Mouse (Mus musculus): ENCODE measurements around the gene Slc1a7.

Gene Slc1a7

GRCm38 (mm10) chr4:108024641-108025040 is 56.5 kb downstream of the Slc1a7 start:
- POLR2A ChIA-PET, result interaction anchor here in 2 of 4 experiments (0.8 to 2.8 kb wide), 6 partner anchors 9 to 135 kb away, joined by 3 to 7 read pairs (median 3); partner anchors contain the start of gene 0610037L13Rik (in 1 of the 2)
- CTCF ChIA-PET, result interaction anchor here in 1 of 4 experiments (0.6 to 1.0 kb wide), 2 partner anchors 135 to 141 kb away, joined by 3 read pairs; partner anchors contain the start of genes 0610037L13Rik and Echdc2

GRCm38 (mm10) chr4:108025269-108025668 is 57.1 kb downstream of the Slc1a7 start:
- CTCF ChIA-PET, result interaction anchor here in 3 of 4 experiments (0.5 to 1.1 kb wide), 6 partner anchors 54 to 875 kb away, joined by 3 to 12 read pairs (median 4); partner anchors contain the start of genes 0610037L13Rik (in 1 of the 3) and Echdc2 (in 1 of the 3)
- POLR2A ChIA-PET, result interaction anchor here in 3 of 4 experiments (0.6 to 2.8 kb wide), 11 partner anchors 9 to 313 kb away, joined by 3 to 7 read pairs (median 3); partner anchors contain the start of genes 0610037L13Rik (in 1 of the 3) and Cpt2 (in 1 of the 3)

GRCm38 (mm10) chr4:108026193-108026592 is 58.1 kb downstream of the Slc1a7 start:
- ChIA-PET POLR2A (interaction anchor here in 3 of 4 experiments (0.8 to 2.8 kb wide), 10 partner anchors 8 to 137 kb away, joined by 3 to 7 read pairs (median 3); partner anchors contain the start of genes 0610037L13Rik (in 1 of the 3) and Cpt2 (in 1 of the 3)), CTCF (interaction anchor here in 2 of 4 experiments (0.7 to 1.1 kb wide), 3 partner anchors 9 to 252 kb away, joined by 3 to 12 read pairs (median 4); no protein-coding TSS in a partner anchor)

- CTCF ChIA-PET, result interaction anchor here in 1 of 4 experiments (0.6 kb wide), 1 partner anchor 94 kb away, joined by 7 read pairs; no protein-coding TSS in a partner anchor
Observed at GRCm38 (mm10) chr4:108030888-108031501, 62.9 kb downstream of the Slc1a7 start.

DNA sequence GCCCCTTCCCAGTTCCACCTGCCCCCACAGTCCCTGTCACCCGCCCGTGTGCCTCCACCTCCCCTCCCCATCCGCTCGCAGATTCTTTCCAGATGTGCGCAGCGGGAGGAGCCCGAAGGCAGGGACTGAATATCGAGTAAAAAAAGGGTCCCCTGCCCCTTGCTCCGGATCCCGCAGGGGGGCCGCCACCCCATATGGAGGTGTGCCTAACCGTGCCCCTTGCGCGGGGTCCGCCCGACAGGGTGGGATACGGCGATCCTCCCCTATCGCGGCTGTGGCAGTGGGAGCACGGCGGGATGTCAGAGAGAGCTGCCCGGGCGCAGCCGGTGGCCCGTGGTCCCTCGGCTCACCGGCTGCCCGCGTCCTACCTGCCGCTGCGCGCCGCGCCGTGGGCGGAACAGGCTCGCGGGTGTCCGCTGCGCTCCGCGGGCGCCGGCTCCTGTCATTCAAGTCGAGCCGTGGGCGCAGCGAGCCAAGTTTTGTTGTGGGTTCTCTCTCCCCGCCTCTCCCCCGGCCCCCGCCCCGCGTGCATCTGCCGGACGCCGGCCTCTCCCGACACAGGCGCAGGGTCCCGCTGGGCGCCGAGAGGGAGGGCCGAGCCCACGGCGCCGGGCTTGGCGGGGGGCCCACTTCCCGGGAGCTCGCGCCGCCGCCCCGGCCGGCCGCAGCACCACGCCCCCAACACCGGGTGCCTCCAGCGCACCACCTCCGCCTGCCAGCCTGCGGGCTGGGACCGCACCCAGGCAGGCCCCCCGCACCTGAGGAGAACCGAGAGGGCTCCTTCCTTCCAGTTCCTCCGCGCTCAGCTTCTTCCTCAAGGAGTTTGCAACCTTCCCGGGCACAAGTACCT is 63.6 kb downstream of the Slc1a7 start:
- CTCF ChIA-PET, result interaction anchor here in 3 of 4 experiments (0.6 to 1.5 kb wide), 3 partner anchors 94 to 611 kb away, joined by 3 read pairs; no protein-coding TSS in a partner anchor
- POLR2A ChIA-PET, result interaction anchor here in 2 of 4 experiments (0.5 to 3.1 kb wide), 10 partner anchors 9 to 270 kb away, joined by 3 to 15 read pairs (median 4); no protein-coding TSS in a partner anchor

More at GRCm38 (mm10) chr4:108030888-108031501, 62.9 kb downstream of the Slc1a7 start:
- POLR2A ChIA-PET, result interaction anchor here in 3 of 4 experiments (0.6 to 3.1 kb wide), 5 partner anchors 10 to 270 kb away, joined by 3 to 15 read pairs (median 5); no protein-coding TSS in a partner anchor

GRCm38 (mm10) chr4:108032352-108032849 is 64.3 kb downstream of the Slc1a7 start:
- ChIA-PET CTCF (interaction anchor here in 3 of 4 experiments (0.6 to 1.5 kb wide), 3 partner anchors 95 to 198 kb away, joined by 3 to 5 read pairs (median 3); no protein-coding TSS in a partner anchor), POLR2A (interaction anchor here in 2 of 4 experiments (0.5 to 3.1 kb wide), 9 partner anchors 9 to 1553 kb away, joined by 3 to 15 read pairs (median 4); no protein-coding TSS in a partner anchor)

GRCm38 (mm10) chr4:108033041-108033764 is 65.1 kb downstream of the Slc1a7 start:
- ChIA-PET CTCF (interaction anchor here (0.6 to 1.5 kb wide), 5 partner anchors 18 to 294 kb away, joined by 3 to 8 read pairs (median 3); no protein-coding TSS in a partner anchor), POLR2A (interaction anchor here in 3 of 4 experiments (0.5 to 3.1 kb wide), 10 partner anchors 8 to 1552 kb away, joined by 3 to 15 read pairs (median 3); no protein-coding TSS in a partner anchor)

- CTCF ChIA-PET, result no interaction called here
- POLR2A ChIA-PET, result interaction anchor here in 1 of 4 experiments (1.2 kb wide), 2 partner anchors 12 to 18 kb away, joined by 3 read pairs; no protein-coding TSS in a partner anchor
Observed at GRCm38 (mm10) chr4:108037027-108037426, 68.9 kb downstream of the Slc1a7 start.

DNA sequence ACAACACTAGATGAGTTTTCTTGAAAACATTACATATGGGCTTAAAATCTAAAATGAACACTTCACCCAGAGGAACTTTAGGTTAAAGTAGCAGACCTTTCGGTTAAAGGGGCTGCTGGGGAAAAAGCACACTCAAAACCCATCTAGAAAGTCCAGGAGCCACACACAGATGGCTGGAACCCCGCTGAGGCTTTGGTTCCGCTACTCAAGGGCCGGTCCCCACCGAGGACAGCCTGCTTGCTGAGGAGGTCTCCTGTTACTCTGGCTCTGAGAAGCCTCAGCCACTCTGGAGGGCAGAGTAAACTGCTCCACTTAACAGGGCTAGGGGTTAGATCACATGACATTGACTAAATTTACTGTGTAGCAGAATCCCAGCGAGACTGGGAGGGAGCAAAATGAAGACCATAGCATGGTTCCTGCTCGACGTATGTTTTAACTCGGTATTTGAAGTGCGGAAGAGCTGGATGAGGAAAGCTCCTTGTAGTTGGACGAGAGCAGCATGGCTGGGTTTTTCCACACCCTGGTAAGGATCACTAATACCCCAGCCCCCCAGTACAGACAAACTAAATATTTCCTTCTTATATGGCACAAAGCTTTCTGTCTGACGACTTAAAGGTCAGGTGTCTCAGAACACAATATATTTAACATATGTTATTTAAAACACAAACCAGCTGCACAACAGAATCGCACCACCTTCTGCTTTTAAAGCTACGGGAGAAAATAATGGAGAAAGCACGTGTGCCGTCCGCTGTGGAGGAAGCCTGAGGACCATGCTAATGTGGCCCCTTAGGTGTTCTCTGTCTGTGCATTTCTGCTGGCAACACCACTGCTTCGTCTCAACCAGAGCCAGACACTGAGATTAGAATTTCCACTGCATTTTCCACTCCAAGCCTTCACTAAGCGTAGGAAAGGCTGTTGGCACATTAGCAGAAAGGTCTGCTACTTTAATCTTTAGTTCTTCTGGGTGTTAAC is 77.3 kb downstream of the Slc1a7 start:
- ChIA-PET POLR2A (interaction anchor here in 1 of 4 experiments (1.1 kb wide), 1 partner anchor 677 kb away, joined by 4 read pairs; no protein-coding TSS in a partner anchor), CTCF (no interaction called here)

GRCm38 (mm10) chr4:108046136-108046535 is 78.0 kb downstream of the Slc1a7 start:
- CTCF ChIA-PET, result no interaction called here

GRCm38 (mm10) chr4:108051687-108052274 is 83.6 kb downstream of the Slc1a7 start:
- ChIA-PET CTCF (no interaction called here), POLR2A (interaction anchor here in 2 of 4 experiments (0.8 to 1.1 kb wide), 2 partner anchors 9 to 18 kb away, joined by 3 to 4 read pairs; no protein-coding TSS in a partner anchor)

More at GRCm38 (mm10) chr4:108046136-108046535, 78.0 kb downstream of the Slc1a7 start:
- POLR2A ChIA-PET, result no interaction called here

DNA sequence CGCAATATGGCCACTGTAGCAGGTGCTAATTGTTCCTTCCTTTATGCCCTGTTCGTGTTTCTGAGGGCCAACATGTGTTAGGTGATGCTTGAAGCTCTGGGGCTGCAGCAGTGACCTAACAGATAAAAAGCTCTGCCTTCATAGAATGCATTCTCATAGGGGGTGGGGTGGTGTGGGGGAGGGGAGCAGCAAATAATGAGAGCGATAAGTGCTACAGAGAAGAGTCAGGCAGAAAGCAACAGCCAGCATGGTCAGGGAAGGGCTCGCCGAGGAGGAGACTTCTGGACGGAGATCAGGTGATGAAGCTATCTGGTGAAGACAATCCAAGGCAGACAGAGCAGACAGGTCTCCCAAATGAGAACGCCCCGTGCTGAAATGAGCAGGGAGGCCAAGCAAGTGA is 84.5 kb downstream of the Slc1a7 start:
- POLR2A ChIA-PET, result interaction anchor here in 3 of 4 experiments (0.8 to 1.4 kb wide), 5 partner anchors 10 to 151 kb away, joined by 3 to 4 read pairs (median 3); no protein-coding TSS in a partner anchor

DNA sequence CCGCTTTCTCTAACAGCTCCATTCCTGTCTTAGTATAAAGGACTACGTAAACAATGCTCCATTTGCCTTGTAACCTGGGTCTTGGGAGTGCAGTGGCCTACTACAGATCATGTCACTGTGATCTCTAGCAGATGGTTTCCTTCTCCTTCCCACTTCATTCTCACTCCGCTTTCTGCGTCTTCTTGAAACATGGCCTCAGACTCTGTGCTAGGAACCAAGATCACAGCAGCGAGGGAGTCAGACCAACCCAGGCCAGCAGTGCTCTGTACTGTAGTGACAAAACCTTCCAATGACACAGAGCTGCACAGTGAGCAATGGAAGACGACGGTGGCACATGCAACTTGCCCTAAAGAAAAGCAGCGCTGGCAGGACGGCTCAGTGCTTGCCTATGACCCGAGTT is 87.7 kb downstream of the Slc1a7 start:
- ChIA-PET CTCF (no interaction called here), POLR2A (interaction anchor here in 2 of 4 experiments (1.0 to 1.2 kb wide), 4 partner anchors 8 to 23 kb away, joined by 3 to 5 read pairs (median 3); no protein-coding TSS in a partner anchor)

More for the DNA sequence above, 84.5 kb downstream of the Slc1a7 start:
- CTCF ChIA-PET, result no interaction called here

- ChIA-PET POLR2A (interaction anchor here in 2 of 4 experiments (0.5 to 1.2 kb wide), 2 partner anchors 21 to 1425 kb away, joined by 4 to 5 read pairs; no protein-coding TSS in a partner anchor), CTCF (no interaction called here)
Observed at GRCm38 (mm10) chr4:108057247-108057646, 89.1 kb downstream of the Slc1a7 start.

GRCm38 (mm10) chr4:108058166-108058565 is 90.0 kb downstream of the Slc1a7 start:
- CTCF ChIA-PET, result no interaction called here
- POLR2A ChIA-PET, result interaction anchor here in 1 of 4 experiments (1.0 kb wide), 1 partner anchor 13 kb away, joined by 3 read pairs; no protein-coding TSS in a partner anchor
